Mouse (Mus musculus): ENCODE measurements around the gene Phf11d. TPM values are rescaled to one million over a fixed set of nuclear protein-coding genes. Genes with fewer than 3 reads are reported as not detected.

Gene Phf11d
- 6.8 TPM for polyA plus RNA-seq (2017; shearing (Covaris generic))

DNA sequence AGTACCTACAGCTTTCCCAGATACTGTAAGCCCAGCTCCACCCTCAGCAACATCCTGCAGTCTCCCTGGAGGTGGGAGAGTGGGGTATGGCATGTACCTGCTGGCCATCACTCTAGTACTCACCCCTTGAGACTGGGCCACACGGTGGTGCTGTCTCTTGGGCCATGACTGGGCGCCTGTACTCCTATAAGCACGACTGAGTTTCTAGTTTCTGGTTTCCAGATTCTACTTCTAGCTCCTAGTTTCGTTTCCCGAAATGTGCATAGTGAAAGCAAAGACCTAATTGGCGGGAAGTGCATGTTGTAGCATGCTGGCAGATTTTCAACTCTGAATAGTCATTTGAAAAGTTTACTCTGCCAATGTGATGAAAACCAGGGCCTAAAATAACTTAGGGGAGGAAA, at the start of gene Phf11d:
TSS of gene Phf11d (minus strand) at position 227 of the 401 bp plus-strand sequence.

DNA sequence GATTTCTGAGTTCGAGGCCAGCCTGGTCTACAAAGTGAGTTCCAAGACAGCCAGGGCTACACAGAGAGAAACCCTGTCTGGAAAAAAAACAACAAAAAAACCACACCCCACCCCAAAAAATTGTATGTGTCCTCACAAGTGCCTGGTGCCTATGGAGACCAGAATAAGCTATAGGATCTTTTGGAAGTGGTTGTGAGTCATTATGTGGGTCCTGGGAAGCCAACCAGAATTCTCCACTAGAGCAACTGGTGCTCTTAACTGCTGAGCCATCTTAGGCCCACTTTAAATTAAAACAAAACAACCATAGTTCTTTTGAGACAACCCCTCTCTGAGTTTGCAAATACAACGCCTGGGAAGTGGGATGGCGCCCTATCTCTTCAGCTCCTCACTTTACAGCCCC, 30.0 kb upstream of the Phf11d start, which contains the start of gene Phf11c:
TSS of gene Phf11c (minus strand) at position 101 of the 400 bp plus-strand sequence.

DNA sequence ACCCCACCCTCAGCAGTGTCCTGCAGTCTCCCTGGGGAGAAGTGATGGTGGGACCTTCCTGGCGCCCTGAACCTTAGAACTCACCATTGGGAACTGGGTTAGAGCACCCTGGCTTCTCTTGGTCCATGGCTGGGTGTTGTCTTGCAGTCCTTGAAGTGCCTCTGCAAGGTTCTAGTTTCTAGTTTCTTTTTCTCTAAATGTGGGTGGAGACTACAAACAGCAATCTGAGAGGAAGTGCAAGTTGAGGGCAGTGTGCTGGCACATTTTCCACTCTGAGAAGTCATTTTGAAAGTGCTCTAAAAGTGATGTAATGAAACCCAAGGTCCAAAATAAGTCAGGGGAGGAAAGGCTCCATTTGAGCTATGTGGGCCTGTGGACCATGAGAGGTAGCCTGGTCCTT, 24.1 kb downstream of the Phf11d start, which contains the start of gene Phf11b:
TSS of gene Phf11b (minus strand) at position 163 of the 400 bp plus-strand sequence.

Other genes starting within 250 kb of the Phf11d start
- gene 1700129C05Rik, start 222.6 kb downstream of the Phf11d start, polyA plus RNA-seq (2017; shearing (Covaris generic)), result not detected
- gene Gm5142, start 186.7 kb downstream of the Phf11d start, polyA plus RNA-seq (2017; shearing (Covaris generic)), result not detected
- gene Rcbtb1, start 164.3 kb downstream of the Phf11d start, polyA plus RNA-seq (2017; shearing (Covaris generic)), result 85.8 TPM
- gene Gm6904, start 105.3 kb downstream of the Phf11d start, polyA plus RNA-seq (2017; shearing (Covaris generic)), result 5.2 TPM
- gene Phf11a, start 67.9 kb downstream of the Phf11d start, polyA plus RNA-seq (2017; shearing (Covaris generic)), result 8.4 TPM
- 61.2 TPM for gene Phf11b, start 24.1 kb downstream of the Phf11d start, polyA plus RNA-seq (2017; shearing (Covaris generic))
- gene Phf11c, start 29.9 kb upstream of the Phf11d start, polyA plus RNA-seq (2017; shearing (Covaris generic)), result 8.1 TPM
- gene Setdb2, start 75.4 kb upstream of the Phf11d start, polyA plus RNA-seq (2017; shearing (Covaris generic)), result 34.2 TPM
- gene Cab39l, start 75.5 kb upstream of the Phf11d start, polyA plus RNA-seq (2017; shearing (Covaris generic)), result 49.6 TPM
- gene Cdadc1, start 232.5 kb upstream of the Phf11d start, polyA plus RNA-seq (2017; shearing (Covaris generic)), result 44.2 TPM

Measured in naive thymus-derived CD4-positive, alpha-beta T cell, adult 5 months (primary cell).